Mouse (Mus musculus): ENCODE measurements around the gene Adamtsl1.

The Adamtsl1 gene

DNA sequence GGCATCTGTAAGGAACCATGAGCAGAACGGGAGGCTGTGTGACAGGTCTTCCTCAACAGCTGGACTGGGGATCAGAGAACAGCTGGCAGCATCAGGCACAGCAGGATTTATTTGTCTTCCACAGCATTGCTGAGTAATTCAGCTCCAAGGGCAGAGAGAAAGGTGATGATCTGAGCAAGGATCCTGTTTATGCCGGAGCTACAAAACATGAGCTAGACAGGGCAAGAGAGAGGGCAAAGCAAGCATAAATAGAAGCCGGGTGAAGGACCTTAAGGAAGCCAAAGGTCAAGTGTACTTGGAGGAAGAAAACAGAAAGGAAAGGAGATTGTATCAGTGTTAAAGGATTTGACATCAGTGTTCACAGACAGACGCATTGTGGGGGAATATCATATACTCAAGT is 158.3 kb downstream of the Adamtsl1 start:
- no peak for DNase-seq (ENCODE audit: low spot score)

- peak; percentile 5 for DNase-seq (ENCODE audit: low spot score)
Measured at GRCm38 (mm10) chr4:85677621-85678020, 163.6 kb downstream of the Adamtsl1 start.

DNA sequence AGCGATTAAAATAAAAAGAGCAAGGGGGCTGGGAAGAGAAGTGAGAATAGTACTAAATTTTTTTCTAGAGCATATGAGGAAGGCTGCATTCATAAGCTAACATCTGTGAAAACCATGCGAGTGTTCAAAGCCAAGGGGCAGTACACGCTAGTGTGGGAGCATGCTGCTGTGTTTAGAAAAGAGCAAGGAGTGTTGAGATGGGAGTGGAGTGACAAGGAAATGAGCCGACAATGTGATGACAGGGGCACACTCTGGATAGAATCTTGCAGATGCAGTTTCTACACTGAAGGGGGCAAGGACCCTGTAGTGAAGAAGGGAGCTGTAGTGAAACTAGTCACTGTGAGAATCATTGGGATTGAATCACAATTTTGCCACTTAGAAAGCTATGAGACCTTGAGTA is 172.2 kb downstream of the Adamtsl1 start:
- DNase-seq (ENCODE audit: low spot score): no peak

DNA sequence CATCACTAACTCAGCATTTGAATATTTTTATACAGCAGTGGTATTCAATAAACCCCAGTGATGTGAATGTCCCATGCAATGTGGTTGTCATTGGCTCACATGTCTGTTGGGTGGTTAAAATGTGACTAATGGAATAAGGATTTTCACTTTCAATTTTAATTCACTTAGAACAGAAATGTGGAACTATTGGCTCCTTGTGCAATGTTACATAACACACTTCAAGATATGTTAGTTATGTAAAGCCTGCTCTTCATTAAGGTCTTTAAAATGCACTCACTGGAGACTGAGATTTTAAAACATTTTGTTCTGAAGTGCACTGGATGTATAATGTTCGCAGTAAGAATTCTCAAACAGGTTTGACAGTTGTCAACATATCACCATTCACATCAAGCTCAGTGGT is 181.3 kb downstream of the Adamtsl1 start:
- DNase-seq (ENCODE audit: low spot score): no peak

GRCm38 (mm10) chr4:85707352-85708057 is 193.5 kb downstream of the Adamtsl1 start:
- DNase-seq (ENCODE audit: low spot score): no peak

GRCm38 (mm10) chr4:85709636-85710035 is 195.7 kb downstream of the Adamtsl1 start:
- DNase-seq (ENCODE audit: low spot score): no peak

- DNase-seq (ENCODE audit: low spot score): no peak
Measured at GRCm38 (mm10) chr4:85724999-85725398, 211.0 kb downstream of the Adamtsl1 start.

DNA sequence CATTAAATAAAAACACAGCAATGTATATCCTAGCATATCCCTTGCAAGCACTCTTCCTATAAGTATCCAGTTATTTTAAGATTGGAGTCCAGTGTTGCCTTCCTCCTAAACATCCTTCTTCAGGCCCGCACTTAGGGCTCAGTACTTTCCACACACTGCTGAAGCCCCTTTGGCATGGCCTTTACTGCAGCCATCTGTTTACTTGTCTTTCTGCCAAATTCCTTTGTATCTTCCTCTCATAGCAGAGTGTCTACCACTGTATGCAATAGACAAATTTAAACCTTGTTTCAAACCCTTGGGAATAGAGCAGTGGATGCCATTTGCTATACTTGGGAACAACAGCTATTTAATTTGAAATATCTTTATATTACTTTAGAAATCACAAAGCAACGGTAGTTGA is 213.8 kb downstream of the Adamtsl1 start:
- no peak for DNase-seq (ENCODE audit: low spot score)

- DNase-seq (ENCODE audit: low spot score): no peak
Measured at GRCm38 (mm10) chr4:85728416-85728815, 214.4 kb downstream of the Adamtsl1 start.

- no peak for DNase-seq (ENCODE audit: low spot score)
Measured at GRCm38 (mm10) chr4:85740478-85740877, 226.5 kb downstream of the Adamtsl1 start.

- DNase-seq (ENCODE audit: low spot score): no peak
Measured at GRCm38 (mm10) chr4:85741825-85742391, 227.9 kb downstream of the Adamtsl1 start.

DNA sequence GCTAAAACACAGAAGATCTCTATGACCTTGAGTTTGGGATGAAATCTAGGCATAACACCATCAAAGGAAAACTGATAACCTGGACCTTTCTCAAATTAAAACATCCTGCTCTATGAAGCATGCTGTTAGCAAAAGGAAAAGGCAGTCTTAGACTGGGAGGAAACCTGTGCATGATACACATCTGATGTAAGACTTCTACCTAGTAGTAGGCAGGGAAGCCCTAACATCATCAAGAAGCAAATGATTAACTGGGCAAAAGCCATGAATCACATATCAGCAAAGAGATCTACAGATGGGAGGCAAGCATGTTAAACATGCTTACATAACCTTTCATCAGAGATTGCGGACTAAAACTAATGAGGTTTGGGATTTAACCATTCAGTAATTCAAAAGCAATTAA is 229.5 kb downstream of the Adamtsl1 start:
- DNase-seq (ENCODE audit: low spot score): no peak

DNA sequence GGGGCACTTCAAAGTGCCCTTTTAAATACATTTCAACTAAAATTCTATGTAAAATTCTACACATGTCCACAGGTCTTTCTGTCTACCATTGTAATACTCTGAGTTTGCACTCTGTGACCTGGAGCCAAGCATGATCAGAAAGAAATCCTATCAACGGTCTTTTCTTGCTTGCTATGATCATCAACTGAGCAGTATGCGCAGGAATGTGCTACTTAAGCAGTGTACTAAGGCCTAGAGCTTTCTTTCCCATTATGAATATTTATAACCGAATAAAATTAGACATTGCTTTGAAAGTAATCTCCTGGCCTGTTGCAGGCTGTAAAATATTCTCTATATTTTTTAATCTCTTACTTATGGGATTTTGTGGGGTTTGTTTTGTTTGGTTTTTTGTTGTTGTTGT is 248.7 kb downstream of the Adamtsl1 start:
- DNase-seq (ENCODE audit: low spot score): no peak

DNA sequence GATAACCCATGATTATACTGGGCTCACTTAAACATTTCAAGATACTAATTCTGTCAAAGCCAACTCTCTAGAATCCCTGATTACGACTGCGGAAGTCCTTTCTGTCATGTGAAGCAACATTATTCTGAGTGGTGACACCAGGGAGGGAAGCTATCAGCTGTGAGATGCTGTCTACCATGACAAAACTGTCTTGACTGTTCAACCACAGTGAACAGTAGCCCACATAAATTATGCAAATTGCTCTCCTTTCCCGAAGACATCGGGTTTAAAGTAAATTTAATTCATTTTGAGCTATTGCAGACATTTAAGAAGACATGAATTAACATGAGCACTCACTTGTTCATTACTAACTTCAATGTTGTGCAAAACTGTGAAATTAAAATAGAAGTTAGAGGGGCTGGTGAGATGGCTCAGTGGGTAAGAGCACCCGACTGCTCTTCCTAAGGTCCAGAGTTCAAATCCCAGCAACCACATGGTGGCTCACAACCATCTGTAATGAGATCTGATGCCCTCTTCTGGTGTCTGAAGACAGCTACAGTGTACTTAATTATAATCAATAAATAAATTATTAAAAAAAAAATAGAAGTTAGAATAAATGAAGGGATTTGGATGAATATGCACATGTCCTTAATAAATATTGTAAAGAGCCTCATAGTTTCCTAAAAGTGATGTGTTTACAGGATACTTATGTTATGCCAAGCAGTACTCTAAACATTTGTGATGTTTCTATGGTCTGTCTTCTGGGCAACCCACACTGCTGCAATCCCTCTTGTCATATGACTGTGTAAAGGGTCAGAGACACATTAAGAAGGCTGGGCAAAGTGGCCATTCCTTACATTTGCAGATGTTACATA is 249.4 kb downstream of the Adamtsl1 start:
- no peak for DNase-seq (ENCODE audit: low spot score)

GRCm38 (mm10) chr4:85764015-85764450 is 250.1 kb downstream of the Adamtsl1 start:
- no peak for DNase-seq (ENCODE audit: low spot score)

- no peak for DNase-seq (ENCODE audit: low spot score)
Measured at GRCm38 (mm10) chr4:85764476-85764875, 250.5 kb downstream of the Adamtsl1 start.

DNA sequence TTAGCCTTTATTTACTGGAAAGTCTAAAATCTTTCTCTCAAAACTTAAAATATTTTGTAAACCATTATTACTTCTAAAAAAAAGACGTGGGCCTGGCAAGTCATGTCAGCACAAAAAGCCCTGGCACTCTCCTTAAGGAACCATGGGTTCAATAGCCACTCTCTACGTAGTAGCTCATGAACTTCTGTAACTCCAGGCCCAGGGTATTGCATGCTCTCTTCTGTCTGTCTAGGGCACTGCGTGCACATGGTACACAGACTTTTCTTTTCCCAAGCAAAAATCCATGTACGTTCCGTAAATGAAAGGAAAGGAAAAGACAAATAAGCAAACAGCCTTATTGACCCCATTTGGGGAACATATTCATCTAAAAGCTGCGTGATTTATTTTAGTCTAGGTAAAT is 253.7 kb downstream of the Adamtsl1 start:
- DNase-seq (ENCODE audit: low spot score): no peak

DNA sequence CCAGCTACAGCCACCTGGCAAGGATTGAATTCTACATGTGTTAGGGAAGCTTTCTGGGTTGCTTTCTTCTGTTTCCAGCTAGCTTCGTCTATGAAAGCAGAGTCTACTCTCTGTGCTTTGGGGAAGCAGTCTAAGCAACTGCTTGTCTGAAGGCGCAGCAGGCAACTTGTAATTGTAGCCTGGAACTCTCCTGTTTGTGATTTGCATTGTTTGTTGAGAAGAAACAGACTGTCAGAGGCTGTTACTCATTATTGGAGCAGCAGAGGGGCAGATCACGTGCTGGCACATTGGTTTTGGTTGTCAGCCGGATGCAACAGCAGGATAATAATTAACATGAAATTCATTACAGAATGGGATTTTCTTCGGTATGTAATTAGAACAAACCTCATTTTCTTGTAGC is 254.1 kb downstream of the Adamtsl1 start:
- no peak for DNase-seq (ENCODE audit: low spot score)

- no peak for DNase-seq (ENCODE audit: low spot score)
Measured at GRCm38 (mm10) chr4:85782511-85782910, 268.5 kb downstream of the Adamtsl1 start.

GRCm38 (mm10) chr4:85783768-85784379 is 269.9 kb downstream of the Adamtsl1 start:
- no peak for DNase-seq (ENCODE audit: low spot score)

DNA sequence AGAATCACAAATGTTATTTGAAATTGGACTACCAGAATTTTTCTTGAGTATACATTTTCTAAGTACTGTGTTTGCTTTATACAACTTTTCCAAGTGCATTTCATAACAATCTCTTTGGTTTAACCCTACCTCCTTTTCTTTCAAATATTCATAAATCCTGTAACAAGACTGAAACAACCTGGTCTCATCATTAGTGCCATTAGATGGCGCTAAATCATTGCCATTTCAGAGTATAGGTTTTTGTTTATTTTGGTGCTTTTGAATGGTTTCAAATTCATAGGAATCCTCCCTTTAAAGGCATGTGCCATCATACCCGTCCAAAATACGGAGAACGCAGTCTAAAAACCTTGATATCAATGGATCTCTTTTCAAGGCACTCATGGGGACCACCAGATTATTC is 270.5 kb downstream of the Adamtsl1 start:
- no peak for DNase-seq (ENCODE audit: low spot score)

DNA sequence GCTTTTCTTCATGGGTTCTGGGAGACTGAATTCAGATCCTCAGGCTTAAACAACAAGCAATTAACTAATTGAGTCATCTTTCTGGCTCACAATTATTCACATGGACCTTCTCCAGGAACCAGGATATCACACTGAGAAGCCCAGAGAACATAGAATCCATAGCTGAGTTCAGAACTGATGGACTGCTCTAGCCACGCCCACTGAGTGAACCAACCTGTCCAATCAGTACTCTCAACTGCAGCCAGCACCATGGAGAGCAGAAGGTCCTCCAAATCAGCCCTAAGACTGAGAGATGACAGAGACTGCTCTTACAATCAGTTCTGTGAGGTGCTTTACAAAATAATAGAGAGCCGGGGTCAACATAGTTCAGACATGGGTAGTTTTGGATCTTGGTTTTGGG is 276.3 kb downstream of the Adamtsl1 start:
- no peak for DNase-seq (ENCODE audit: low spot score)

GRCm38 (mm10) chr4:85801805-85802204 is 287.8 kb downstream of the Adamtsl1 start:
- peak; percentile 61 for DNase-seq (ENCODE audit: low spot score)
